Mouse (Mus musculus) myocyte (in vitro differentiated cells): Measurements from ENCODE around the gene Adra1d.

Experiments used
- CEBPB ChIP-seq: IDR thresholded peaks from 2 replicates; pipeline ENCODE4 v1.6.1; 2011; ENCODE audit warnings: mild to moderate bottlenecking, moderate library complexity; ENCODE audit not compliant: poor library complexity, insufficient read depth, severe bottlenecking
- MAX ChIP-seq: IDR thresholded peaks from one replicate; pipeline ENCODE4 v1.6.1; 2011; ENCODE audit warnings: low read depth, mild to moderate bottlenecking, control low read depth
- MYOD1 ChIP-seq, 3 experiments: IDR thresholded peaks; one replicate each; pipeline ENCODE4 v1.6.1; 2011; ENCODE audit warnings: control low read depth in 2 of 3, low read depth in 2 of 3, mild to moderate bottlenecking in 2 of 3, moderate library complexity in 1 of 3; ENCODE audit not compliant: insufficient read length in 2 of 3, control insufficient read depth in 1 of 3
- POLR2A ChIP-seq: IDR thresholded peaks from one replicate; pipeline ENCODE4 v1.6.1; 2011; ENCODE audit warnings: low read depth, mild to moderate bottlenecking, control low read depth, moderate library complexity; ENCODE audit not compliant: insufficient read length
- TCF3 ChIP-seq: IDR thresholded peaks from one replicate; pipeline ENCODE4 v1.6.1; 2011; ENCODE audit warnings: low read depth, control low read depth; ENCODE audit not compliant: insufficient read length

- TF ChIP-seq TCF3: no peak
- TF ChIP-seq MAX: no peak
- no peak for TF ChIP-seq POLR2A
- TF ChIP-seq MYOD1 (IDR thresholded peaks at IDR 0.05; ENCODE audit: control insufficient read depth in 1 of 3, insufficient read length in 2 of 3, low read depth in 2 of 3): no peak
- TF ChIP-seq CEBPB: no peak
Measured at GRCm38 (mm10) chr2:131581506-131581905, 19.4 kb upstream of the Adra1d start.
